Mouse (Mus musculus) small intestine, adult 2 months (tissue): Measurements from ENCODE around the gene Mgat4a.

Source experiments
- CTCF ChIP-seq: fragments of 200-500 bp; IDR thresholded peaks from 2 replicates; pipeline ENCODE4 v1.5.1; 2012; ENCODE audit warnings: low read depth, mild to moderate bottlenecking, control low read depth, inconsistent platforms, low read length, moderate library complexity, mixed read lengths; ENCODE audit not compliant: insufficient replicate concordance, insufficient read length; ENCODE audit errors: extremely low read depth
- POLR2A ChIP-seq: fragments of 200-500 bp; IDR thresholded peaks from 2 replicates; pipeline ENCODE4 v1.6.1; 2012; ENCODE audit warnings: low read depth, mild to moderate bottlenecking, control low read depth, inconsistent platforms, low read length, moderate library complexity

DNA sequence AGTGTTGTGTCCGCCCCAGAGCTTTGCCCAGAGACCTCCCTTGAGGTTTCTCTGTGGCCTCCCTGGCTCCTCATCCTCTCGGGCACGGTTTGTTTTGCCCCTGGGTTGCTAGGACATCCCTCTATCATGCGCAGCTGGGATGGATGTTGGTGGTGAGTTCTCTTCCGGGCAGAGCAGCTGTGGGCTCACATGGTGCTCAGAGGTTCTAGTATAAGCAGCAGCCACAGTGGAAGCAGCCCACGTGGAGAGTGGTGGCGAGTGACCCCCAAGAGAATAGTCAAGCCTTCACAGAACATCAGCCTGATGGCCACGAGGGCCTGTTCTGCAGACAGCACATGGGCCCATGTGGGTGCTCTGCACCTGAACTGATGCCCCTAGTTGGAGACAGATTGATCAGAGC, 133.6 kb downstream of the Mgat4a start:
- TF ChIP-seq CTCF = no peak
- TF ChIP-seq POLR2A = no peak
